Mouse (Mus musculus): ENCODE results near the gene Tnc. TPM values are rescaled to one million over a fixed set of nuclear protein-coding genes. Genes with fewer than 3 reads are reported as not detected.

Tnc gene
- polyA plus RNA-seq, 1 experiment = 0.51 TPM

- TF ChIP-seq CTCF (IDR thresholded peaks at IDR 0.05; ENCODE audit: extremely low read depth, insufficient read depth, insufficient read length, insufficient replicate concordance) (no peak), POLR2A (IDR thresholded peaks at IDR 0.05; ENCODE audit: low read depth, low read length) (no peak)
- no peak overlapping the region for H3K27ac ChIP-seq (ENCODE audit: insufficient read depth, low read length)
- no peaks in the 10 kb centered on the region for H3K36me3 ChIP-seq (ENCODE audit: control insufficient read depth, insufficient read depth, low read length)
- H3K27me3 ChIP-seq (ENCODE audit: control insufficient read depth, insufficient read depth, low read length) = no peaks in the 10 kb centered on the region
- no peak for DNase-seq (ENCODE audit: low read depth in 1 of 2, low spot score in 2 of 2)
- H3K4me3 ChIP-seq (ENCODE audit: extremely low read depth, insufficient read depth, insufficient read length) = no peak overlapping the region
- 86% methylated on average over 3 of the region's 3 CpGs for whole genome bisulfite sequencing
- no peaks in the 10 kb centered on the region for H3K4me1 ChIP-seq (ENCODE audit: control insufficient read depth, insufficient read depth, insufficient read length)
Observed at GRCm38 (mm10) chr4:63916288-63916687, 130.5 kb downstream of the Tnc start.

Other genes starting within 250 kb of the Tnc start
- 1.1 and 1.2 TPM in 2 replicates for gene Tnfsf8, start 185.7 kb downstream of the Tnc start, polyA plus RNA-seq (2012; rRNA removed)

All from spleen, adult 2 months (tissue).